Mouse (Mus musculus) liver, postnatal 0 days (tissue): Measurements from ENCODE around the gene Mapk11.

Experiments used
- CTCF ChIP-seq: sonication (generic); IDR thresholded peaks from 2 replicates; pipeline ENCODE4 v1.5.1; 2016; ENCODE audit warnings: antibody characterized with exemption, low read depth
- EP300 ChIP-seq: IDR thresholded peaks from 2 replicates; pipeline ENCODE4 v1.6.1; 2016; ENCODE audit warnings: antibody characterized with exemption, low read depth, mild to moderate bottlenecking

DNA sequence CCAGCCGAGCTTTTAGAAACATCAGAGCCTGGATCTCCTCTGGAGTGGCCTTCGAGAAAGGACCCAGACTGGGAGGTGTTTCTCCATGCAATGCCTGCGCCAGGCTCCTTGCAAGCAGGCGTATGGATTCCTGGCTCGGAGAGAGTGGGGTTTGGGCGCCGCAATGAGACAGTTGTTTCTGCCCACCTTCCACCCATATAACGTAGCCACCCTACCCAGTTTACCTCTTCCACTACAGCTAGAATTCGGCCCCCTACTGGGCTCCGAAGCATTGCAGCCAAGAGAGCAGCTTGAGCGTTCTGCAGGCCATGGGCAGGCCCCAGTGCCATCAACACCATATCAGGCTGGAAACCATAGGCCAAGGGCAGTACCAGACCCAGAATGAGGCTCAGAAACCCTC lies 25.8 kb downstream of the Mapk11 start:
- TF ChIP-seq CTCF (peak; percentile 48), EP300 (no peak)
